Mouse (Mus musculus) testis, postnatal 14 days (tissue): ENCODE data around the gene 4930447C04Rik.

Experiments used
- DNase-seq: peaks from one replicate; pipeline ENCODE4 v3.0.0; 2021; ENCODE audit warnings: low spot score

Gene 4930447C04Rik

DNA sequence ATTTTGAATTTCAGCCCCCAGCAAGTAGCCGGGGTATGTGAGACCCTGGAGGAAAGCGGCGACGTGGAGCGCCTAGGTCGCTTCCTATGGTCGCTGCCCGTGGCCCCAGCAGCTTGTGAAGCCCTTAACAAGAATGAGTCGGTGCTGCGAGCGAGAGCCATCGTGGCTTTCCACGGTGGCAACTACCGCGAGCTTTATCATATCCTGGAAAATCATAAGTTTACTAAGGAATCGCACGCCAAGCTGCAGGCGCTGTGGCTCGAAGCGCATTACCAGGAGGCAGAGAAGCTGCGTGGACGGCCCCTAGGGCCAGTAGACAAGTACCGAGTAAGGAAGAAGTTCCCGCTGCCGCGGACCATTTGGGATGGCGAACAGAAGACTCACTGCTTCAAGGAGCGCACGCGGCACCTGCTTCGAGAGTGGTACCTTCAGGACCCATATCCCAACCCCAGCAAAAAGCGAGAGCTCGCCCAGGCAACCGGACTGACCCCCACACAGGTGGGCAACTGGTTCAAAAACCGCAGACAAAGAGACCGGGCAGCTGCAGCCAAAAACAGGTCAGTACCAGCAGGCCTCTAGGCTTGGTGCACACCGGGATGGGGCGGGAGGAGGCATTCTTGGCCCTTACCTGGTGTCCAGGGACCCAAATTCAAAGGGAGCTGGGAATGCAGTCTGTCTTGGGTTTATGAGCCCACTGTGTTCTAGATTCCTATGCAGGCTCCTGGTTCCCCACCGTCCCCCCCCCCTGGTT lies at the start of gene 4930447C04Rik:
Gene 4930447C04Rik (minus strand): TSS at position 704 of the 751 bp plus-strand sequence.
- no peak for DNase-seq

DNA sequence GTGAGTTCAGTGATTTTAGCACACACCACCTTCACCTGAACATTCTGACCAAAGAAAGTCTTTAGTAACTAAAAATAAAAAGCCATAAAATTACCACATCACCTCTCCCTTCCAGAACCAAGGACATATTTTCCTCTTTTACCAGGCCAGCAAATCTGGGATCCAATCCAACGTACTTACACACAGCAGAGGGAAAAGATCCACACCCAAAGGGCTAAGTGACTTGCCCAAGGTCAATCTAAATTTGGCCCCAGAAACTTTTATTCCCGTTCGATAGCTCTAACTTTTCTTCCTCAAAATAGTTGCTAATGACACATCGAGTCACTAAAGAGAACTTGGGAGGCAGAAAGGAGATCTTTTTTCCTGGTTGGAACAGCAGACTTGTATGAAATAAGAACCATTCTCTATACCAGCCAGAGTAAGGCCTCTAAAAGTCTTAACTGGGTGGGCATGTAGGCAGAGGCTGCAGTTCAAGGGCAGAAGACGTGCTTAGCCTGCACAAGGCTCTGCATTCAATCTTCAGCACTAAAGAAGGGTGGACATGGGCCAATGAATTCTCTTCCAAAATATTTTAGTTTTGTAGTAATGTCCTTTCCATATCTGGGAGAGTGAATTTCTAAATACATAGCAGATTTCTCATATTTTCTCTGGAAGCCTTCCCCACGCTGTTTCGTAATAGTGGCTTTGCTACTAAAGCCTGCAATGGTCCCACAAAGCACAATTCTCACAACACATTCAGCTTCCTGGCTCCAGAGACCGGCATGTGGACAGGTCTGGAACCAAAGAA lies 42.7 kb upstream of the 4930447C04Rik start:
- DNase-seq = peak; percentile 15

DNA sequence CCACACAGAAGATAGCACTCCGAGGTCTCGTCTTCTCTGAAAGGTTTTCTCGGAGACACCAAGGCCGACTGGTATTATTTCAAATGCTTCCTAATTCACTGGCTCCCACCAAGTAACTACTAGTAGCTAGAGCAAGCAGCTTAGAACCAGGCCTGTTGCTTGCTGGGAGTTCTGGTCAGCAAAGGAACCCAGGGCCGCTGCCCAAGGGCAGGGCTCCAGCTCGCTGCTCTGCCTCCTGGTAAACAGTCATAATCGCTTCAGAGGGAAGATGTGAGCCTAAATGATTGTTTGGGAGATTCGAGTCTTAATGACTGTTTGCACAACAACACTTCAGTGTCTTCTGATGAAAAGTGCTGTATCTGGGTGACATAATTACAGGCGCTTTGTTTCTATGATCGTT lies 42.0 kb upstream of the 4930447C04Rik start:
- DNase-seq = no peak

DNA sequence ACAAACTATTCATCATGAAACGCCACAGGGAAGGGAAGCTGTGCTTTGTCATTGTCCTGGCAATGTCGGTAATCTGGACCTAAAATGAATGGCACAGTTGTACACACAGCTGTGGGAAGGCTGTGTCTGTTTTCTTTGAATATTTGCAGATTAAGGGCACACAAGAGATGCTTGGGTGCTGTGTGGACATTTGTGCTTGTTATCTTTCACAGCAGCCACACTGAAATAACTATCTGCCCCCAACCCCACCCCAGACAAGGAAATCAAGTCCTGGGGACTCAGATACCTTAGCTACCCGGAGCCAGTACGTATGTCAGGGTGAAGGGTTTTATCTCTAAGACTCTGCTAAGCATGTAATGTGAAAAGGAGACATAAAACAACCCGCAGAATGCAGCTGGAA lies 38.7 kb upstream of the 4930447C04Rik start:
- no peak for DNase-seq

DNA sequence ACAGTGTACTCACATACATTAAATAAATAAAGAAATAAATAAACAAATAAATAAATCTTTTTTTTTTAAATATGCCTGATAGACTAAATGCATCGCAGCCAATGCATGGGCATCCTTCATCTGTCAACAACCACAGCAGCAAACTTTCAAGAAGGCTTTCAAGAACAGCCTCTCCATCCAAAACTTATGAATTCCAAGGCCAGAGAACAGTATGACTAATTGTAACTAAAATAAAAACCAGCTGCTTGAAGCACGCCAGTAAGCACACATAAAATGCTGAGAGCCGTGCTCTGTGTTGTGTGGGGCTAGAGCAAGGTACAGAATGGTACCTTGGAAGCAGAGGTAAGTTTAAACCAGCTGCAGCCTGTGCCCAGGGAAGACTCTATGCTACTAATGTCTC lies 37.3 kb upstream of the 4930447C04Rik start:
- no peak for DNase-seq

DNA sequence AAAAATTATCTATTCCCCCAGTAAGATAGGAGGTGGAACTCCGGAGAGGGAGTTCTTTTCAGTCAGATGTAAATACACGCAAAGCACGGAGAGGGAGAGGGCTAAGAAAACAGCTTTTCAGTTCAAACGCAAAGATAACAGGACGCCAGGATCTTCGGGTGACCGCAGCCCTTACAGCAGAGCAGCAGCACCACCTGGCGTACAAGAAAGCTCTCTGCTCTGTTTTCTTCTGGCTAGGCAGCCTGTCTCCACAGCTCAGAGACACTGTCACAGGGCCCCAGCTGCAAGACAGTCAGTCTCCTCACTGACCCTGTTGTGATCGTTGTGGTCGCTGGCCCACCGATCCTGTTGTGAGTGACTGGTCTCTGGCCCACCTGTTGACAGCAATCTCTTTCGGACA lies 36.1 kb upstream of the 4930447C04Rik start:
- peak; percentile 69 for DNase-seq

DNA sequence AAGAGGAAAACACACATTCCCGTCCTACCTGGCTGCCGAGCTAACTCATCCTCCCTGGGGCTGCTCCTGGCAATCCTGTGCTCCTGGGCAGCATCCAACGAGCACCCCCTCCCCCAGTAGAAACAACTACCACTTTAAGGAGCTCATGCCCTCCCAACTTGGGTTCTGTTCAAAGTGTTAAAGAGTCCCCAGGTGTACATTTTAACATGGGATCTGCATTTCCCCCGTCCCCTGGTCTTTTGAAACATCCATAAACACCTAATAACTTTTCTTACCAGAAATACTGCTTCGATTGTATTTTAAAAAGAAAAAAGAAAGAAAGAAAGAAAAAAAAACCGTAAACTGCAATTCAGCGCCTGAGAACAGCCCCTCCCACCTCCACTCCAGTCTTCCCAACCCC lies 35.6 kb upstream of the 4930447C04Rik start:
- DNase-seq = no peak

DNA sequence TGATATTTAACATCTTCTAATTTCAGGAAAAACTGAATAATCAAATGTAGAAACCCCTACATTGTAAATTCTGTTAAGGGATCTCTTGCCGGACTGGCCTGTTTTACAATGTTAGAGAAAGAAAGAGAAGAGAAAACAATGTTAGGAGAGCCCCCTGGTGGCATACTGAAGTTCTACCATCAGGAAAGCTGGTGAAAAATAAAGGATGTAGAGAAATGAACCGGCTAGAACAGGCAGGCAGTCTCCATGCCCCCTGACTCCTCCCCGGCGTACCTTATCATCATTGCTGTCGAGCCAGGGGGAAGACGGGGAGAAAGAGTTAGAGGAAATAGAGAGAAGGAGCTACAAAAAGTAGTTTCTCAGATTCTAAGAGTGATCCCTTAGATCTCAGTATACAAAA lies 32.6 kb upstream of the 4930447C04Rik start:
- no peak for DNase-seq

DNA sequence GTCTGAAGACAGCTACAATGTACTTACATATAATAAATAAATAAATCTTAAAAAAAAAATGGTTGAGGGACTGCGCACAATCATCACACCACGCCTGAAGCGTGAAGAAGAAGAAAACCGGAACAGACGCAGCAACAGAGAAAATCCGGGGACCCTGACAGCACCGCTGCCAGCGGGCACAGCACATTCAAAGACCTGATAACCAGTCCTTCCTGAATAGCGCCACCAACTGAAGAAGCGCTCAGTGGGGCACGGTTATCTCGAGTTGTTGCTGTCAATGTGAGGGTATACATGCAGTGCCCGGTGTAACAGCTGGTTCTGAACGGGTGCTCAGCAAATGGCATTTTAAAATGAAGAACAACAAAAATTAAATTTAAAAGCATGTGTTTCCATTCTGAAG lies 30.0 kb upstream of the 4930447C04Rik start:
- DNase-seq = no peak

DNA sequence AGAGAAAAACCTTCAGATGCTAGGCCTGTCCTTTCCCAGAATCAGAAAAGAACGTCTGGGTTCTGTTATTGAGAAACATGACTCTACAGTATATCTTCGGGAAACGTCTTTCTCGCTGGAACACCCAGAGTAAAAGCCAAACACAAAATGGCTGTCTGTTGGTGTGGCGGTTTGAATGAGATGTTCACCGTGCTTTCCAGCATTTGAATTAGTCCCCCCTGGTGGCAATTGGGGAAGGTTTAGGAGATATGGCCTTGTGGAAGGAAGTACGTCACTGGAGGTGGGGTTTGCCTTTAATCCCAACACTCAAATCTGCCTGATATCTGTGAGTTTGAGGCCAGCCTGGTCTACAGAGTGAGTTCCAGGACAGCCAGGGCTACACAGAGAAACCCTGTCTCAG lies 27.0 kb upstream of the 4930447C04Rik start:
- no peak for DNase-seq

DNA sequence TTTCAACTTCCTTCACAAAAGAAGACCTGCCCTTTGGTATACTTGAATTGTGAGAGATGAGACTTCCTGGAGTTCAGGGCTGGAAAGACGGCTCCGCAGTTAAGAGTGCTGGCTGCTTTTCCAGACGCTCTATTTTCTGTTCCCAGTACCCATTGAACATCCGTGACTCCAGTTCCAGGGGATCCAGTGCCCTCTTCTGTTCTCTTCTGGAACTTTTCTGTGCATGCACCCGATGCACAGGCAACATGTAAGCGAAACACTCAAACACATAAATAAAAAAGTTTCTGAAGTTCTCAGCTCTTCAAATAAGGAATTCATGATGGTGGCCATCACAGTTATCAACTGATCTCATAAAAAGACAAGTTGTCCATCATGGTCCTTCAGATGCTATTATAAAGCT lies 22.2 kb upstream of the 4930447C04Rik start:
- no peak for DNase-seq

DNA sequence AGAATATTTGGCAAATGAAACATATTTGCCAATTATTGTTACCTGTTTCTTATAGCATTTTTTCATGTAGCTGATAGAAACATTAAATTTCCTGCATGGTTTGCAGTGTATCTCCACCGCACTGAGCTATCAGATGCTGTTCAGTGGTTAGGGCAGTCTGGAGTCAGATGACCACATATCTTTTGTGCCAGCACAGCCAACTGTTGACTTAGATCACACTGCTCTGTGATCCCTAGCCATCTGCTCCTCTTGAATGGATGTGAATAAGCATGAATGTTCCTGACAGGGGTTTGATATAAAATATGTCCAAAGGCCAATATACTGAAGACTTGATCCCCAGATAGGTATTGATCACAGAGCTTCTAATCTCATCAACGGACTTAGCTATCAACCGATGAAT lies 17.9 kb upstream of the 4930447C04Rik start:
- DNase-seq = no peak

DNA sequence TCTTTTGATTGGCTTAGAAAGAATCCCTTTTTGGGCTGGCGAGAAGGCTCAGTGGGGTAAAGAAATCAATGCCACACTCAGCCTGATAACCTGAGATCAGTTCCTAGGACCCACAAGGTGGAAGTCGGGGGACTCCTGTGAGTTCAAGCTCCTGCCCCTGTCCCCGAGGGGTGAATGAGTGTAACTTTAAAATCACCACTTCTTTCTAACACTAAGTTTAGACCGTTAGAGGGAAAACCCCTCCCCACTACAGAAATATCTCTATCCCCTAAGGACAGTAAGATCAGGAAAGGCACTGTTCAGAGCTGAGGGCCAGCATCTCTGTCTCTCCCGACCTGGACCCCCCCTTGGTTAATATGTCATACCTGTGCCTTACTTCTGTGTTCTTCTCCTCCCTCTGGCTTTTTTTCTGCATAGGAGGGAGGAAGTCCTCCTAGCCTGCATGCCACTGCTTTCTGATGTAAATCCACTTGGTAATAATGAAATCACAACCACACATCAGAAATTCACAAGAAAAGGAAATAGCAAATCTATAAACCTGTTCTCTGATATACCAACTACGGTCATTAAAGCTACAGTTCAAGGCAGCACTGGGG lies 17.4 kb upstream of the 4930447C04Rik start:
- DNase-seq = no peak

DNA sequence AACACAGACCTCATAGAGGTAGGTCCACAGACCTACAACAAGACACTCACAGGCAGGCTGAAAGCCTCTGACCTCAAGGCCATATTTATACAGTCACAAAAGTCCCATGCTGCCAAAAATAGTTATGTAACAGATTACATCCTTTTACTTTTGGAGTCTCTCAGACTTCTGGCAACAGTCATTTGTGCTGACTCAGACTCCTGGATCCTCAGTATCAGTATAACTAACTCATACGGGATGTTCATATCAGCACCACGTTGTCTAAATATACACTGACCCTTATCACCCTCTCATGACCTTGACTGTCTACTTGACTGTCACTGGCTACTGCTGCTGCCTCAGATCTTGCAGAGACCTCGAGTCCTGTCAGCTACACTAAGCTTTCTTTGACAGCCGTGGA lies 14.3 kb upstream of the 4930447C04Rik start:
- DNase-seq = no peak

DNA sequence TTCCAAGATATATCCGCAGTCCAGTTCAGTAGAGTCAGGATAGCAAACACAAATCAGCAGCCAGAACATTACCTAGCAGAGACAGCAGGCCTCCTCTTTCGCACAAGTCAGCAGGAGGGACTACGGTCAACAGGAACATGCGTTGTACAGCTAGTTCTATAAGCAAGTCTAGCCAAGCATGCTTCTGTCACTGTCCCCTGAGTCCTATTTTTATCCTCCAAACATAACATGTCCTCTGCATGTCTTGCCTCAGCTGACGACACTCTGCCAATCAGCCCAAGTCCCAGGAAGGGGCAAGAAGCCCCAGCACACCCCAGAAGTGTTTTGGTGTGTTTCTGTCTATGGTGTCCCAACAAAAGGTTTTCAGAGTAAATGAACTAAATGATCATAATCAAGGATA lies 13.3 kb upstream of the 4930447C04Rik start:
- DNase-seq = no peak

DNA sequence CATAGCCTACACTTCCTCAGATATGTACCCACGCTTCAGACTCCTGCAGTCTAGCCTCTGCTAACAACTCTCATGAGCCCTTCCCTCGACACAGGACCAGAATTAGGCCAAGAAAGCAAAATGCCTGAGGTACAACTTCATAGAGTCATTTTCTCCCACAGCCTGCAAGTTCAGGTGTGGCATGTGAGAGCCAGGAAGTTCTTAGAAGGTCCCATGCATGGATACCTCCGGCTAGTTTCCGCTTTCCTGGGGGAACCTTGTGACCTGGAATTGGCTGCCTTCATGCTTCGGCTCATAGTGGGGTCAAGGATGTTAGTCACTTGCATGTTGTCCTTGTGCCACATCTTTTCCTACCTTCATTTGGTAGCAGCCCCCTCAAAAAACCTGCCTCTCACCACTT lies 12.5 kb upstream of the 4930447C04Rik start:
- DNase-seq = no peak

DNA sequence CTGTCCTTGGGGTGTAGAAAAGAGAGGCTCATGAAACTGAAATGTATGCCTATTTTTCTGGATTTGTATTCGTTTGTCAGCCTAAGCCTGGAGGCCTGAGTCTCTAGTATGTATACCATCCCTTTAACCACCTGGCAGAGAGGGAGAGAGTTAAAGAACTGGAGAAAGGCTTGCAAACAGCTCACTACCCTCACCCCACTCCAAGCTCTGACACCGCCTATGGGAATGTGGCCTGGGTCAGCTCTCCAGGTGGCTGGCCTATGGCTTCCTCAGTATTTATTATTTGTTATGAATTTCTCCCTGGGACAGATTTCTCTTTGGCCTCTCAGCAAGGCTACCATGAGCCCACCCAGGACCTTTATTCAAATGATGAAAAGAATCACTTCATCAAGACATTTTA lies 6.8 kb upstream of the 4930447C04Rik start:
- DNase-seq = no peak

DNA sequence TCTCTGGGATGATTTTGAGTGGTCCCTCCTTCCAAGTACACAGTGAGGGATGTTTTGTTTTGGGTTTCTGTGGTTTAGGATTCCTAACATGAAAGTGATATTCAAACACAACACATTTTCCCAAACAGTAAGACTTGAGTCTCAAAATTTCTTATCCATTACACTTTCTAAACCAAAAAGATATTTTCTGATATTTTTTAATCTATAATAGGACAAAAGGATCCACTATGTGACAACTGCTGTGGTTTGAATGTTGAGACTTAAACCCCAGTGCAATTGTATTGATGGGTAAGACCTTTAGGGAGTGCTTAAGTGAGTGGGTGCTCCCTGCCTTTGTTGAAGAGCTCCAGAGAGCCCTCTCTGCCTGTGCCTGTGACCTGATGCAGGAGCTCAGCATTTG lies 6.2 kb upstream of the 4930447C04Rik start:
- no peak for DNase-seq

DNA sequence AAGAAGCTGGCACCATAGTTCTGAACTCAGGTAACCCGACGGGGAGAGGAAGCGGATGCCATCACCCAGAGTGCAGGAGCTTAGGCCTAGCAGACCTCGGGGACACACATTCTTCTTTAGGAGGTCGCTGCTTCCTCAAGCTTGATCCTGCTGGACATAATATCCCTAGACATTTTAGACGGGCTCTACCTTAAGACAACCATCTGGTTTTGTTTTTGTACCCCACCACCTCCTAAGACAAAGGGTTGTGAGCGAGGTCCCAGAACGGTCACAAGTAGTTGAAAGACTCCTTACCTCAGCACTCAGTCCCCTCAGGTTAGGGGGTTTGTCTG lies 5.5 kb upstream of the 4930447C04Rik start:
- DNase-seq = no peak

DNA sequence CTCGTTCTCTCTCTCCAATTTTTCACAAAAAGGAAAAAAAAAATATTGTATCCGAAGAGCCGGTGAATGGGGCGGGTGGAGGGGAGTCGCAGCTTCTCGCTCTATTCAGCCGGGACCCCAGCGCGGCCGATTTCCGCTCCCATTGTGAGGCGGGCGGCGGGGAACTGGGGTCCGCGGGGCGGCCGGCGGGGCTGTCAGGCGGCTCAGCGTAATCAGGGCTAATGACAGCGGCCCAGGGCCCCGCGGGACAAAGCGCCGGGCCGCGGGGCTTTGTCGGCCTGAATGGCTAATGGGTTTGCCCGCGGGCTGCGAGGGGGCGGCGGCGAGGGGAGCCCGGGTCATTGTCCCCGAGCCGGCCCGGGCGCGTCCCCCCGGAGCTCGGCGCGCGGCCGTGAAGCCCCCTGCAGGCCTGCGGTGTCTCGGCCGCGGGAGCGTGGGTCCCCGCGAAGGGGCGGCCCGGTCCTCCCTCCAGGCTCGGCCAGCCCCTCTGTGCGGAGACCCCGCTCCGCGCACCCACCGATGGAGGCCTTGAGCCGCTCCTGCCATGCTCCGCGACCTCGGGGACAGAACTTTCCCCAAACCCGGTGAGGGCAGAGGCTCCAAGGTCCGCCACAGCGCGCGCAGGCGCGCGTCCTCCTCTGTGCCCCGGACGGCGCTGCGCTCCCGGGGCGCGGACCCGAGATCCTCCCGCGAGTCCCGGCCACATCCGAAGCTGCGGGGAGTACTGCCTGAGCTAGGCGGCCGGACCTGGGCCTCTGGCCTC lies 4.9 kb upstream of the 4930447C04Rik start:
- peak; percentile 17 for DNase-seq

DNA sequence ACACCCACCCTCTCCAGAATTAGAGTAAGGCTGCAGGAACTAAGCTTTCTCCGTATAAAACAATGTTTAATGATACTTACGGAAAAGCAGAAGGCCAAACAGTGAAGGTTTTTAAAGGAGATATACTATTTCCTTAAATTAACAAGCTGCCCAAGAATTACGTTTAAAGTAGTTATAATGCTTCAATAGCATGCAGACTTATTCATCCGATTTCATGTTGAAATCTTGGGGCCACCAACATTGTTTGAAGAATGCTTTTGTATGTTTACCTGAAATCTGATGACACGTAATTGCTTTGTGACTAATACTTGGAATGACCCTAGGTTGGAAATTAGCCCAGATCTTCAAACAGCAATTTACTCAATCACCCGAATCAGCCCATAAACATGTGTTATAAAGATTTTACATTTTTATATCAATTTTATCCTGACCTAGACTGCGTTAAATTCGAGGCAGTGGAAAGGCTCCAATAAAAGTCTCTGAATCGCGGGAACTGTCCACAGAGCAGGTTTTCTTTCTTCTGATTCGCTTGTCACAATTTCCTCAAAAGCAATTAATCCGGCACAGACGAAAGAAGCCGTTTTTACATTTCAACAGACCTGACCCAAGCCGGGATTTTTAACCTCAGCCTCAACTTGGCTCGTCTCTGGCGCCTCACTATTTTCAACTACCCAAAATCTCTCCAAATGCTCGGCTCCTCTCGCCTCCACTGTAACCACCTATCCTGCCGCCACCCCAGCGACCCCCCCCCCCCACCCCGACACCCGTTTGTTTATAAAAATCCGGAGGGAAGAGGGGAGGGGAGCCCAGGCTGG lies 4.0 kb upstream of the 4930447C04Rik start:
- no peak for DNase-seq
